Mouse (Mus musculus): Measurements from ENCODE around the gene Sh3d19. TPM values are rescaled to one million over a fixed set of nuclear protein-coding genes. Genes with fewer than 3 reads are reported as not detected.

The Sh3d19 gene
- polyA plus RNA-seq, 1 experiment from 2014 or later = 11.3 TPM

GRCm38 (mm10) chr3:86028658-86029375, 57.9 kb downstream of the Sh3d19 start:
- 51% methylated on average over 15 of the region's 15 CpGs for WGBS
- H3K4me2 ChIP-seq (ENCODE audit: low read depth, low read length) = no peak overlapping the region

GRCm38 (mm10) chr3:86030566-86030965, 59.7 kb downstream of the Sh3d19 start:
- H3K9me3 ChIP-seq (replicated peaks; ENCODE audit: control insufficient read depth, low read length) = no peaks in the 10 kb centered on the region
- no peak overlapping the region for H3K4me2 ChIP-seq (ENCODE audit: low read depth, low read length)
- no peak overlapping the region for H3K27ac ChIP-seq (ENCODE audit: low read length)
- WGBS = 37% methylated on average over 4 of the region's 4 CpGs
- H3K4me1 ChIP-seq (ENCODE audit: control insufficient read depth, insufficient read depth, low read length) = peaks cover 7% of the 10 kb centered on the region; the same call in 1 of the 2 replicates
- H3K9ac ChIP-seq (ENCODE audit: low read length) = no peak overlapping the region
- H3K36me3 ChIP-seq (ENCODE audit: control insufficient read depth, insufficient read depth) = peaks cover 2% of the 10 kb centered on the region; the same call in 1 of the 2 replicates
- no peaks in the 10 kb centered on the region; the same call in 1 of the 2 replicates for H3K27me3 ChIP-seq (ENCODE audit: control insufficient read depth, insufficient read depth, low read length)
- no peak; the same call in 1 of the 2 replicates for ATAC-seq (replicated peaks; ENCODE audit: extremely low read depth, insufficient read depth, low FRiP score)
- H3K4me3 ChIP-seq (ENCODE audit: low read length) = no peak overlapping the region

More at GRCm38 (mm10) chr3:86028658-86029375, 57.9 kb downstream of the Sh3d19 start:
- Histone ChIP-seq H3K27me3 (ENCODE audit: control insufficient read depth, insufficient read depth, low read length) (peaks cover 2% of the 10 kb centered on the region; the same call in 1 of the 2 replicates), H3K27ac (ENCODE audit: low read length) (no peak overlapping the region), H3K4me3 (ENCODE audit: low read length) (no peak overlapping the region), H3K4me1 (ENCODE audit: control insufficient read depth, insufficient read depth, low read length) (peaks cover 7% of the 10 kb centered on the region; the same call in 1 of the 2 replicates), H3K9me3 (replicated peaks; ENCODE audit: control insufficient read depth, low read length) (no peaks in the 10 kb centered on the region; the same call in 1 of the 2 replicates), H3K36me3 (ENCODE audit: control insufficient read depth, insufficient read depth) (peaks cover 2% of the 10 kb centered on the region; the same call in 1 of the 2 replicates), H3K9ac (ENCODE audit: low read length) (no peak overlapping the region)
- no peak for ATAC-seq (replicated peaks; ENCODE audit: extremely low read depth, insufficient read depth, low FRiP score)

- 70% methylated on average over 9 of the region's 9 CpGs for WGBS
These were observed 62.7 kb downstream of the Sh3d19 start for GRCm38 (mm10) chr3:86033455-86034090.

GRCm38 (mm10) chr3:86037926-86038484, 67.1 kb downstream of the Sh3d19 start:
- 80% methylated on average over 9 of the region's 9 CpGs for WGBS
- H3K4me3 ChIP-seq (ENCODE audit: low read length) = no peak overlapping the region
- ATAC-seq (replicated peaks; ENCODE audit: extremely low read depth, insufficient read depth, low FRiP score) = no peak
- no peaks in the 10 kb centered on the region for H3K27me3 ChIP-seq (ENCODE audit: control insufficient read depth, insufficient read depth, low read length)
- peaks cover 4% of the 10 kb centered on the region for H3K4me1 ChIP-seq (ENCODE audit: control insufficient read depth, insufficient read depth, low read length)
- peaks cover 1% of the 10 kb centered on the region for H3K9me3 ChIP-seq (replicated peaks; ENCODE audit: control insufficient read depth, low read length)
- no peak overlapping the region for H3K9ac ChIP-seq (ENCODE audit: low read length)
- peaks cover 2% of the 10 kb centered on the region; the same call in 1 of the 2 replicates for H3K36me3 ChIP-seq (ENCODE audit: control insufficient read depth, insufficient read depth)
- 0 out of 2 replicates have a peak overlapping the region, but pooled peaks have one; percentile 30 for H3K27ac ChIP-seq (ENCODE audit: low read length)
- no peak overlapping the region for H3K4me2 ChIP-seq (ENCODE audit: low read depth, low read length)

More at GRCm38 (mm10) chr3:86033455-86034090, 62.7 kb downstream of the Sh3d19 start:
- no peak overlapping the region for H3K9ac ChIP-seq (ENCODE audit: low read length)
- H3K36me3 ChIP-seq (ENCODE audit: control insufficient read depth, insufficient read depth) = peaks cover 2% of the 10 kb centered on the region; the same call in 1 of the 2 replicates
- no peak overlapping the region for H3K27ac ChIP-seq (ENCODE audit: low read length)
- no peak for ATAC-seq (replicated peaks; ENCODE audit: extremely low read depth, insufficient read depth, low FRiP score)
- peaks cover 8% of the 10 kb centered on the region for H3K4me1 ChIP-seq (ENCODE audit: control insufficient read depth, insufficient read depth, low read length)
- H3K4me3 ChIP-seq (ENCODE audit: low read length) = no peak overlapping the region
- H3K4me2 ChIP-seq (ENCODE audit: low read depth, low read length) = no peak overlapping the region
- no peaks in the 10 kb centered on the region for H3K27me3 ChIP-seq (ENCODE audit: control insufficient read depth, insufficient read depth, low read length)
- H3K9me3 ChIP-seq (replicated peaks; ENCODE audit: control insufficient read depth, low read length) = no peaks in the 10 kb centered on the region

- no peaks in the 10 kb centered on the region for H3K27me3 ChIP-seq (ENCODE audit: control insufficient read depth, insufficient read depth, low read length)
- no peak overlapping the region for H3K9ac ChIP-seq (ENCODE audit: low read length)
- H3K4me3 ChIP-seq (ENCODE audit: low read length) = no peak overlapping the region
- H3K9me3 ChIP-seq (replicated peaks; ENCODE audit: control insufficient read depth, low read length) = peaks cover 4% of the 10 kb centered on the region
- H3K27ac ChIP-seq (ENCODE audit: low read length) = peak overlapping the region; percentile 74
- peak; percentile 64 for ATAC-seq (replicated peaks; ENCODE audit: extremely low read depth, insufficient read depth, low FRiP score)
- peaks cover 4% of the 10 kb centered on the region for H3K4me1 ChIP-seq (ENCODE audit: control insufficient read depth, insufficient read depth, low read length)
- H3K4me2 ChIP-seq (ENCODE audit: low read depth, low read length) = peak overlapping the region; percentile 35; the same call in 1 of the 2 replicates
- WGBS = 40% methylated on average over 3 of the region's 3 CpGs
- peaks cover 4% of the 10 kb centered on the region; the same call in 1 of the 2 replicates for H3K36me3 ChIP-seq (ENCODE audit: control insufficient read depth, insufficient read depth)
These were observed 67.7 kb downstream of the Sh3d19 start for GRCm38 (mm10) chr3:86038648-86039047.

GRCm38 (mm10) chr3:86040286-86041201, 69.6 kb downstream of the Sh3d19 start:
- Histone ChIP-seq H3K27ac (ENCODE audit: low read length) (peak overlapping the region; percentile 69), H3K27me3 (ENCODE audit: control insufficient read depth, insufficient read depth, low read length) (no peaks in the 10 kb centered on the region), H3K4me1 (ENCODE audit: control insufficient read depth, insufficient read depth, low read length) (peaks cover 4% of the 10 kb centered on the region), H3K4me2 (ENCODE audit: low read depth, low read length) (peak overlapping the region; percentile 21), H3K9ac (ENCODE audit: low read length) (no peak overlapping the region), H3K9me3 (replicated peaks; ENCODE audit: control insufficient read depth, low read length) (peaks cover 4% of the 10 kb centered on the region), H3K4me3 (ENCODE audit: low read length) (peak overlapping the region; percentile 28; the same call in 1 of the 2 replicates), H3K36me3 (ENCODE audit: control insufficient read depth, insufficient read depth) (peaks cover 4% of the 10 kb centered on the region; the same call in 1 of the 2 replicates)
- ATAC-seq (replicated peaks; ENCODE audit: extremely low read depth, insufficient read depth, low FRiP score) = no peak; the same call in 1 of the 2 replicates
- WGBS = 44% methylated on average over 14 of the region's 14 CpGs

- Histone ChIP-seq H3K27me3 (ENCODE audit: control insufficient read depth, insufficient read depth, low read length) (no peaks in the 10 kb centered on the region), H3K9ac (ENCODE audit: low read length) (no peak overlapping the region), H3K4me1 (ENCODE audit: control insufficient read depth, insufficient read depth, low read length) (no peaks in the 10 kb centered on the region), H3K9me3 (replicated peaks; ENCODE audit: control insufficient read depth, low read length) (peaks cover 7% of the 10 kb centered on the region), H3K4me3 (ENCODE audit: low read length) (no peak overlapping the region), H3K4me2 (ENCODE audit: low read depth, low read length) (no peak overlapping the region), H3K36me3 (ENCODE audit: control insufficient read depth, insufficient read depth) (peaks cover 20% of the 10 kb centered on the region), H3K27ac (ENCODE audit: low read length) (no peak overlapping the region)
- no peak for ATAC-seq (replicated peaks; ENCODE audit: extremely low read depth, insufficient read depth, low FRiP score)
- WGBS = 94% methylated on average over 9 of the region's 9 CpGs
These were observed 76.9 kb downstream of the Sh3d19 start for GRCm38 (mm10) chr3:86047686-86048408.

GRCm38 (mm10) chr3:86049041-86049440, 78.1 kb downstream of the Sh3d19 start:
- H3K27ac ChIP-seq (ENCODE audit: low read length) = no peak overlapping the region
- no peak overlapping the region for H3K4me3 ChIP-seq (ENCODE audit: low read length)
- no peaks in the 10 kb centered on the region for H3K4me1 ChIP-seq (ENCODE audit: control insufficient read depth, insufficient read depth, low read length)
- peaks cover 17% of the 10 kb centered on the region for H3K36me3 ChIP-seq (ENCODE audit: control insufficient read depth, insufficient read depth)
- no peaks in the 10 kb centered on the region for H3K27me3 ChIP-seq (ENCODE audit: control insufficient read depth, insufficient read depth, low read length)
- no peak overlapping the region for H3K9ac ChIP-seq (ENCODE audit: low read length)
- no peak overlapping the region for H3K4me2 ChIP-seq (ENCODE audit: low read depth, low read length)
- 73% methylated on average over 2 of the region's 2 CpGs for WGBS
- no peak for ATAC-seq (replicated peaks; ENCODE audit: extremely low read depth, insufficient read depth, low FRiP score)
- peaks cover 3% of the 10 kb centered on the region for H3K9me3 ChIP-seq (replicated peaks; ENCODE audit: control insufficient read depth, low read length)

Data from heart, embryonic 16.5 days (tissue).